Mouse (Mus musculus) lung, adult 2 months (tissue): Measurements from ENCODE around the gene Cdcp2.

Experiments
- CTCF ChIP-seq: fragments of 200-500 bp; IDR thresholded peaks from 2 replicates; pipeline ENCODE4 v1.5.1; 2011; ENCODE audit warnings: mild to moderate bottlenecking, low read length, control low read depth; ENCODE audit not compliant: insufficient read depth
- POLR2A ChIP-seq: fragments of 200-500 bp; IDR thresholded peaks from 2 replicates; pipeline ENCODE4 v1.6.1; 2011; ENCODE audit warnings: low read depth, mild to moderate bottlenecking, control low read depth, low read length, borderline replicate concordance; ENCODE audit errors: extremely low read depth

DNA sequence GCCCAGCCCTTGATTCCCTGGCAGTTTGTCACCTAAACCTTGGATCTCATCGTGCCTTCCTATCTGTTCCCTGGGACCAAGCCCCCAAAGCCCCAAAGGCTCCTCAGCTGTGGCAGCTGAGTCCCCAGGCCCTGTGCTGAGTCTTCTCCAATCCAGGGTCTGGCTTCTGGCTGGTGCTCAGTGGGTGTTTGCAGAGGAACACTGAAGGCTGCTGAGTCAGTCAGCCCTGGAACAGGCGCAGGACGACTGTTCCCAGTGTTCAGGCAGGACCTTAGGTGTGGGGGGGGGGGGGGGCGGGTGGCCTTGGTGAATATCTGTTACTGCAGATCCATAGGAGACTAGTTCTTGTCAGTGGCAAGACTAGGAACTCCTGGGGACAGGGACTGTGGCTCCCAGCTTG is 44.8 kb upstream of the Cdcp2 start:
- no peak for TF ChIP-seq CTCF
- TF ChIP-seq POLR2A = no peak
